Mouse (Mus musculus): ENCODE data around the gene Vmac.
A peak's percentile ranks its signal among the peaks of the same experiment; 100 is the strongest.

Gene Vmac

DNA sequence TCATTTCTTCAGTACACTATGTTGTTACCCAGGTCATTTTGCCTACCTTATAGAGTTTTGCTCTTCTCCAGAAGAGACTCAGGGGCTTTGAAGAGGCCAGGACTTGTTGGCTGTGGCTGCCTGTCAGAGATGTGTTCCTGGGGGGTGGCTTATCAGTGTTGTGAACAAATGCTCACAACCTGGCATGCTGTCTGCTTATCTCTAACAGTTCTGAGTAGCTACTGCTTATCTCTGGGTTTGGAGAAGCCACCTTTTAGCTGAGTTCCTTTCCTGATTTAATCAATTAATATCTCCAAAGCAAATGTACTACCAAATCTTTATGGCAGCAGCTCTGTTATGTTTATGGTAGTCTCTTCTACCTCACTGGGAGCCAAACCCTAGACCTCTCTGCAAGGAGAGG lies 29.8 kb downstream of the Vmac start:
- DNase-seq (ENCODE audit: extremely low spot score, low spot score), result no peak

GRCm38 (mm10) chr17:56686801-56687200 lies 31.0 kb downstream of the Vmac start:
- no peak for DNase-seq (ENCODE audit: extremely low spot score, low spot score)

DNA sequence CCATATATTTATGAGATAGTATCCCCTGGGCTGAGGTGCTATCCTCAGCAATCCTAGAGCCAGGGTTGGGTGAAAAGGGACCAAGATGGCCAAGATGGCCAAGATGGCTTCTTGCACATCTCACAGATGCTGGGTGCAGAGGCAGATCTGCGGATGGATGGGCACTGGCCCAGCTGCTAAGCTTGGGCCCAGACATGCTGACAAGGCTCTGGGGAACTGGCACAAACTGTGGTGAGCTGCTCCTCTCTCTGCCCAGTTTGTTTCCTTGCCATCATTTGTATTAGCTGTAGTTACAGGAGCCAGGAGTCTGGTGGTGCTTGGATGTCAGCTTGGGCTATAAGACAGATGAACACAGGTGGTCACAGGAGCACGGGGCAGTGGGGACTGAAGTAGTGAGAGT lies 33.2 kb downstream of the Vmac start:
- no peak for DNase-seq (ENCODE audit: extremely low spot score, low spot score)

DNA sequence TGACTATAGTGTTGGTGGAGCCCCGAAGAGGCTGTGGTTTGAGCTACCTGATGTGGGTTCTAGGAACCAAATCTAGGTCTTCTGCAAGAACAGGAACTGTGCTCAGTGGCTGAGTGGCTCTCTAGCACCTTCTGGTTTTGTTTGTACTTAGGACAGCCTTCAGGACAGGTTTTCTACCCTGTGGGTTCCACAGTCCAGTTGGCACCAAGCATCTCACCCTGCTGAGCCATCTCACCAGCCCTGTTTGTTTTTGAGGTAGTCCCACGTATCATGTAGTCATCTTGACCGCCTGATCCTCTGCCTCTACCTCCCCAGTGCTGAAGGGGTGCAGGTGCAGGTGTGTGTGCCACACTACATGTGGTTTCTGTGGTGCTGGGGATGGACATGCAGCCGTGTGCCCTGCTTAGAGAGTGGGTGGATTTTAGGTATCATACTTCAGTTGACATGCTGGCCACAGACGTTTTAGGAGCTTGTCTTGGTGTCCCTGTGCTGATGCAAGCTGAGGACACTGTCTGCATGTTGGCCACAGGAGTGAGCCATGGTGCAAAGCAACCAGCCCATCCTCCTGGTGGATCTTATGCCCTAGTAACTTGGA lies 34.2 kb downstream of the Vmac start:
- DNase-seq (ENCODE audit: extremely low spot score, low spot score), result no peak

DNA sequence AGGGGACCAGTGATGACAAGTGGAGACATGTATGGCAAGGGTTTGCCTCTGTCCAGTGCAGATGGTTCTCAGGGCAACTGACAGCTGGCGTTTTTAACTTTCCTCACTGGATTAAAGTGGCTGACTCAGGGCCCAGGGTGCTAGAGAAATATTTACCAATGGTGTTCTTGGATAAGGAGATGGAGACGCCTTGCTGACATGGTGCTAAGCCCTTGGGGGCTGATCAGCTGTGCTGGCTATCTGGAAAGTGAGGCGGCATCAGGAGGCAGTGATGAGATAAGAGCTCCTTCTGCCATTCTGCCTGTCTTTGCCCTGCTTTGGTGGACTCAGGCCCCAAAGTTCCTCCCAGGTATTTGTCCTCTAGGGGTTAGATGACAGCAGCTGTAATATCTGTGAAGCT lies 34.9 kb downstream of the Vmac start:
- no peak for DNase-seq (ENCODE audit: extremely low spot score, low spot score)

DNA sequence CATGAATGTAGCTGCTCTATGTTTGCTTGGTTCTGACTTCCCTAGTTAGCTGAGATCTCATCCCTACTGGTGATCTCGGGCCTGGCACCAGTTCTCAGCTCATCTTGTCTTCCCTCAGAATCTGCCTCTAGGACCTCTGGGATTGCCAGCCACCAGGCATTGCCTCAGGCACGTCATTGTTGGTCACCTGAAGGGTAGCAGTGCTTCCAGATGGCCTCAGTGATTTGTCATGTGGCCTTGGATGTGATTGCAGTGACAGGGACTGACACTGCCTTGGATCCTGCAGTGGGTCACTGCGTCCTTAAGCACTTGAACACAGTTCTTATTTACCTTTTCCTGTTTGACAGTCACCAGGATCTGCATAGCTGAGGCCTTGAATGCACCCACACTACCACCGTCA lies 36.0 kb downstream of the Vmac start:
- no peak for DNase-seq (ENCODE audit: extremely low spot score, low spot score)

DNA sequence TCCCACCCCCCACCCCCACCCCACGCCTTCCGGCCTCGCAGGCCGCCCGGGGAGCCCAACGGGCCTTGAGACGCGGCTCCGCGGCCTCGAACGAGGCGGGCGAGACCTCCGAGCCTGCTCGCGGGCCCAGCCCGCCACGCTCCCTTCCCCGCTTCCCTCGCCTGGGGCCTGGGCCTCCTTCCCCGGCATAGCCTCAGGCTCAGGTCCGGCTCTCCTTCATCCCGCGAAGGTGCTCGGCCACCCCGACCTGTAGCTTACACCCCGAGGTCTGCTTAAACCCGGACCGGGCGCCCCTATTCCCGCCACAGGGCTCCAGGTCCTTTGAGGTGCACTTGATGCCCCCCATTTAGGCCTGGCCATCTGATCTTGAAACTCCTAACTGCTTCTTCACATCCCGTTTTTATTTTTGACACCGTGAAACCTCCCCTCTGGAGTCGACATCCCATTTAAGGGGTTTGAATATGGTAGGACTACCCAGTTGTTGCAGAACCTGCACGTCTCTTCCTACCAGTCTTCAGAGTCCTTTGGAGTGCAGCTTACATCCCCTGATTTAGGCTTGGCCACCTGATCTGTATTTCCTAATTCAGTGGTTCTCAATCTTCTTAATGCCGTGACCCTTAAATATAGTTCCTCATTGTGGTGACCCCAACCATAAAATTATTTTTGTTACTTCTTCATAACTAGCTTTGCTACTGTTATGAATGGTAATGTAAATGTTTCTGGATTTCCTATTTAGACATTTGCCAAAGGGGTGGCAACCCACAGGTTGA lies 44.0 kb downstream of the Vmac start:
- DNase-seq (ENCODE audit: extremely low spot score, low spot score), result no peak

DNA sequence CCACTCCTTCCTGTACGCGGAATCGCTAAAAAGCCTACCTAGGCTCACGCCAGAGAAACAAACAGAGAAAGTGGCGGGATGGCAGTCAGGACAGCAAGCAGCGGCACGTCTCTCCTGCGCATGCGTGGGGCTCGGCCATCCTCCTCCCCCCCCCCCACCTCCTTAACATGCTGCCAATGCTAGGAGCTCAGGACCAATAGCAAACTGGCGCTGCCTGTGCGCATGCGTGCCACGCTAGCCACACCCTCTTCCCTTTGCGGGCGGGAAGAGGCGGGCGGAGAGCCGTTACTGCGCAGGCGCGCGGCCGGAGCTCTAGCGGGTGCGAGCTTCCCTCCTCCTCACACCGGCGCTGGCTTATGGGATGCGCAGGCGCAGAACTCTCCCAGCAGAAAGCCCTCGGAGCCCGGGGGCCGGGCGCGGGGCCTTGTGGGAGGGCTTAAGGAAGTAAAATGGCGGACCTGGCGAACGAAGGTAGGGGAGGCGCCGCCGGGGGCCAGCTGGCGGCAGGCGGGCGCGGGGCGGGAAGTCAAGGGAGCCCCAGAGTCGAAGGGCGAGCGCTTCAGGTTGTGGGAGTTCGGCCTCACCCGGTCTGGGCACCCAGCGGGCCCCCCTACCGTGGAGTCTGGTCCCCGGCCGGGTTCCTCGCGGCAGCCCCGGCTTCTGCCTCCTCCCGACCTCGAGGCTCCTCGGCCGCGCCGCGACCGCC lies 44.7 kb downstream of the Vmac start, which contains the start of gene Ranbp3:
Ranbp3 (plus strand) TSS at position 354 of the 706 bp plus-strand sequence.
- DNase-seq (ENCODE audit: extremely low spot score, low spot score), result peak; percentile 100

DNA sequence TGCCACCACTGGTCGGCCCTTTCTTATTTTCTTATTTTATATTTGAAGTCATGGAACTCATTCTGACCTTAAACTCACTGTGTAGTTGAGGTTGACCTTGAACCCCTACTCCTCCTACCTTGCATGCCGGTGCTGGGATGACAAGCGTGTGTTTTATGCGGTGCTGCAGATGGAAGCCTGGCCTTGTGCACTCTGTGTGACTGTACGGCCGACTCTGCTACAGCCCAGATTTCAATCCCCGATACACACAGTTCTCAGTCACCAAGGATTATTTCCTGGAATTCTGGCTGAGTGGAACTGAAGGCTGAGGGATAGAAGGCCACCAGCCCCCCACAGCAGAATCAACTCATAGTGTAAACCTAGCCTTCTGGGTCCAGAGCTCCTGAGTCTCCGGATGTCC lies 48.1 kb downstream of the Vmac start:
- no peak for DNase-seq (ENCODE audit: extremely low spot score, low spot score)

DNA sequence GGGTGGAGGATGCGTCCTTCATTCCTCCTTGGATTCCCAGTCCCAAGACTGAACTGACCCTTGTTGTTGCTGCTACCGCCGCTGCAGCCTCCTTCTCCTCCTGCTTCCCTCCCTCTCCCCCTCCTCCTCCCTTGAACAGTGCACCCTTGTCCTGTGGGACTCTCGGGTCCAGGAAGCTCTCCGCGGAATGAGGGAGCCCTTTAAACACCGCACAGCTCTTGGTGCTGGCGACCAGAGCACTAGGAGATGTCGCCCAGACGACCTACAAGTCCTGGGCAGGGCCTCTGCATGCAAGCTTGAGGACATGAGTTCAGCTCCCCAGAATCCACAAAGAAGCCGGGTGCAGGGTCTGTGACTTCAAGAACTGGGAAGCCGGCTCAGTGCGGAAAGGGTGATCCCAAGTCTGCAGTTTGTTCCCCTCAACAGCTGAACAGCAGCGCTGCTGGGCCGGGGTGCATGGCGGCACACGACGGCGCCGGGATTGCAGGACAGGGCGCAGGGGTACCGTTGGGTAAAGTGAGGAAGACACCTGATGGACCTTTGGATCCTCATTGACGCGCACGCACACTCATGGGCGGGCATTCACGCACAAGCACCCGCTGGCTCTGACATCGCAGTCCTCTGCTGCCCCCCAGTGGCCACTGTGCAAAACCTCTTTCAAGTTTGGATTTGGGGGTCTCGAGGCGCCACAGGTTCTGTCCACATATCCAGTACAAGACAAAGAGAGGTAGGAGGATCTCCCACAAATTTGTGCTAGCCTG lies 49.3 kb downstream of the Vmac start:
- DNase-seq (ENCODE audit: extremely low spot score, low spot score), result peak; percentile 93

GRCm38 (mm10) chr17:56667591-56667990 lies 50.2 kb downstream of the Vmac start:
- DNase-seq (ENCODE audit: extremely low spot score, low spot score), result no peak

DNA sequence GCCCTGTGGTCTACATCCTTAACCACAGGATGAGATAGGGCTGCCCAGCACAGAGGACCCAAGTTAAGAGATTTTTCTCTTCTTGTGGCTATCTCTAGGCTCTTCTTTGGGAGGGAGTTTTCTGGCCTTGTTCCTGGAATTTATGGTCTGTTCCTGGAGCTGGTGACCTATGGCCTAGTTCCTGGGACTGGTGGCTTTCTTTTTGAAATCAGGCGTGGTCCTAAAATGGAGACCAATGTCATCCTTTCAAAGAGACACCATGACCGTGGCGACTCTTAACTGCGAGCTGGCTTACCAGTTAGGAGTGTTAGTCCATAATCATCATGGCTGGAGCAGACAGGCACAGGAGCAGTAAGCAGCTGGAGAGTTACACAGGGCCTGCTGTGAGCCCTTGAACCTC lies 51.4 kb downstream of the Vmac start:
- DNase-seq (ENCODE audit: extremely low spot score, low spot score), result no peak

DNA sequence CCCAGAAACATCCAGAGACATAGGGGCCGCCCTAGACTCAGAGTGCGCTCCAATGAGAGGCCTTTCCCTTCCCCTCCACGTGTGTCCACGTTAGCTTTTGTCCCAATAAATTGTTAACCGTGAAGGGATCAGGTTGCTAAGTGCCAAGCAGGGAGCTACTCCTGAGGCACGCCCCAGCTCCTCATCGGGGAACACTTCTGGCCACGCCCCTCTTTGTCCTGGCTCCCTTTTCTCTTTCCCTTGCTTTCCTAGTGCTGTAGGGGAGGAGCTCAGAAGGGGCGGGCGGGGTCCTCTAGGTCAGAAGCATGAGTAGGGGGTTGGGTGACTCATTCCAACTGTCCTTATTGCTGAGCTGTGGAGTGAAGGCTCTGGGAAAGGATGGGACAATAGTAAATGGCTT lies 53.5 kb downstream of the Vmac start:
- DNase-seq (ENCODE audit: extremely low spot score, low spot score), result peak; percentile 43
